Mouse (Mus musculus) embryonic facial prominence, embryonic 11.5 days (tissue): ENCODE measurements around the gene Slc25a43. TPM values are rescaled to one million over a fixed set of nuclear protein-coding genes. Genes with fewer than 3 reads are reported as not detected.

ENCODE experiments used
- ATAC-seq: fragments of 200-750 bp; cut with Nextera tagmentation; replicated peaks from 2 replicates; pipeline ENCODE4 v1.8.0; 2017; ENCODE audit warnings: low read depth; ENCODE audit not compliant: insufficient number of reproducible peaks, low FRiP score, low TSS enrichment
- DNase-seq: peaks from one replicate; pipeline ENCODE4 v3.0.0-alpha.2; 2015; ENCODE audit warnings: low spot score
- H3K27ac ChIP-seq: fragments of 300-500 bp; sonication (generic); replicated peaks from 2 replicates; pipeline ENCODE4 v1.5.1; 2014; ENCODE audit warnings: mild to moderate bottlenecking, low read depth, low read length, control low read depth
- H3K27me3 ChIP-seq: fragments of 300-500 bp; sonication (generic); 2 replicates; pipeline ENCODE4 v1.6.1; 2014; ENCODE audit warnings: mild to moderate bottlenecking, low read length, moderate library complexity, mixed read lengths; ENCODE audit not compliant: control insufficient read depth, insufficient read depth
- H3K36me3 ChIP-seq: fragments of 300-500 bp; sonication (generic); replicated peaks from 2 replicates; pipeline ENCODE4 v1.6.1; 2014; ENCODE audit warnings: low read depth, mild to moderate bottlenecking, low read length, moderate library complexity, mixed read lengths; ENCODE audit not compliant: control insufficient read depth, insufficient read depth
- H3K4me1 ChIP-seq: fragments of 300-500 bp; sonication (generic); 2 replicates; pipeline ENCODE4 v1.6.1; 2014; ENCODE audit warnings: low read length, mixed read lengths; ENCODE audit not compliant: control insufficient read depth, insufficient read depth
- H3K4me2 ChIP-seq: fragments of 300-500 bp; sonication (generic); 2 replicates; pipeline ENCODE4 v1.6.1; 2014; ENCODE audit warnings: low read depth, mild to moderate bottlenecking, control low read depth, low read length, moderate library complexity
- H3K4me3 ChIP-seq: fragments of 300-500 bp; sonication (generic); 2 replicates; pipeline ENCODE4 v1.5.1; 2014; ENCODE audit warnings: low read depth, low read length, control low read depth
- H3K9ac ChIP-seq: fragments of 300-500 bp; sonication (generic); replicated peaks from 2 replicates; pipeline ENCODE4 v1.6.1; 2014; ENCODE audit warnings: mild to moderate bottlenecking, control low read depth, low read length
- H3K9me3 ChIP-seq: fragments of 300-500 bp; sonication (generic); replicated peaks from 2 replicates; pipeline ENCODE4 v1.6.1; 2016; ENCODE audit warnings: mild to moderate bottlenecking, low read length, inconsistent platforms, mixed read lengths; ENCODE audit not compliant: control insufficient read depth
- WGBS: fragments of 180-500 bp; shearing (Covaris S2); extraction: QIAGEN DNeasy Blood & Tissue Kit; methylation state at CpG from one replicate; pipeline ENCODE4 v1.1.7; 2014; 5-methylcytosine and 5-hydroxymethylcytosine counted together
- polyA plus RNA-seq: library from polyadenylated mRNA; unstranded; fragments of >200 nt; fragmentation: Nextera tagmentation; extraction: Ambion mirVana; gene quantifications from 2 replicates; pipeline ENCODE4 v1.2.1, GENCODE M21; 2014

Gene Slc25a43
- polyA plus RNA-seq, 1 experiment from 2014 or later = 1.00 TPM

GRCm38 (mm10) chrX:36749281-36749785 is 5.9 kb downstream of the Slc25a43 start:
- H3K4me1 ChIP-seq = no peaks in the 10 kb centered on the region
- ATAC-seq (no peak), DNase-seq (no peak)
- no peaks in the 10 kb centered on the region for H3K36me3 ChIP-seq
- H3K4me3 ChIP-seq = no peak overlapping the region
- no peak overlapping the region for H3K4me2 ChIP-seq
- no peak overlapping the region for H3K27ac ChIP-seq
- no peaks in the 10 kb centered on the region for H3K27me3 ChIP-seq
- no peak overlapping the region for H3K9ac ChIP-seq
- 82% methylated on average over 6 of the region's 6 CpGs for WGBS
- no peaks in the 10 kb centered on the region for H3K9me3 ChIP-seq

GRCm38 (mm10) chrX:36750591-36750990 is 7.1 kb downstream of the Slc25a43 start:
- Histone ChIP-seq H3K27me3 (no peaks in the 10 kb centered on the region), H3K9ac (no peak overlapping the region), H3K4me3 (no peak overlapping the region), H3K4me1 (no peaks in the 10 kb centered on the region), H3K9me3 (no peaks in the 10 kb centered on the region), H3K36me3 (no peaks in the 10 kb centered on the region), H3K27ac (no peak overlapping the region), H3K4me2 (no peak overlapping the region)
- WGBS = 76% methylated on average over 1 of the region's 1 CpGs
- no peak for ATAC-seq
- DNase-seq = no peak

- WGBS = 83% methylated on average over 3 of the region's 3 CpGs
- Histone ChIP-seq H3K27me3 (no peaks in the 10 kb centered on the region), H3K4me2 (no peak overlapping the region), H3K4me3 (no peak overlapping the region), H3K9me3 (no peaks in the 10 kb centered on the region), H3K9ac (no peak overlapping the region), H3K4me1 (no peaks in the 10 kb centered on the region), H3K36me3 (no peaks in the 10 kb centered on the region), H3K27ac (no peak overlapping the region)
- no peak for ATAC-seq
- no peak for DNase-seq
Observed at GRCm38 (mm10) chrX:36752586-36752985, 9.1 kb downstream of the Slc25a43 start.

- no peak for DNase-seq
- no peak overlapping the region for H3K4me2 ChIP-seq
- 81% methylated on average over 7 of the region's 7 CpGs for WGBS
Observed at GRCm38 (mm10) chrX:36757796-36758472, 14.5 kb downstream of the Slc25a43 start.

GRCm38 (mm10) chrX:36758566-36758965 is 15.1 kb downstream of the Slc25a43 start:
- 68% methylated on average over 6 of the region's 6 CpGs for WGBS
- H3K4me2 ChIP-seq = no peak overlapping the region
- H3K4me3 ChIP-seq = no peak overlapping the region
- H3K27ac ChIP-seq = no peak overlapping the region
- no peaks in the 10 kb centered on the region for H3K9me3 ChIP-seq
- DNase-seq = no peak
- ATAC-seq = no peak
- H3K36me3 ChIP-seq = no peaks in the 10 kb centered on the region
- H3K27me3 ChIP-seq = no peaks in the 10 kb centered on the region
- no peaks in the 10 kb centered on the region for H3K4me1 ChIP-seq
- H3K9ac ChIP-seq = no peak overlapping the region

More at GRCm38 (mm10) chrX:36757796-36758472, 14.5 kb downstream of the Slc25a43 start:
- no peak overlapping the region for H3K4me3 ChIP-seq
- no peak for ATAC-seq
- no peaks in the 10 kb centered on the region for H3K4me1 ChIP-seq
- no peaks in the 10 kb centered on the region for H3K27me3 ChIP-seq
- H3K9me3 ChIP-seq = no peaks in the 10 kb centered on the region
- no peak overlapping the region for H3K9ac ChIP-seq
- no peaks in the 10 kb centered on the region for H3K36me3 ChIP-seq
- no peak overlapping the region for H3K27ac ChIP-seq

- H3K27me3 ChIP-seq = no peaks in the 10 kb centered on the region
- H3K36me3 ChIP-seq = no peaks in the 10 kb centered on the region
- WGBS = 48% methylated on average over 6 of the region's 6 CpGs
- no peak overlapping the region for H3K4me3 ChIP-seq
- H3K9ac ChIP-seq = no peak overlapping the region
- H3K4me1 ChIP-seq = no peaks in the 10 kb centered on the region
- ATAC-seq (no peak), DNase-seq (peak; percentile 72)
- no peak overlapping the region for H3K27ac ChIP-seq
- H3K4me2 ChIP-seq = no peak overlapping the region
- H3K9me3 ChIP-seq = no peaks in the 10 kb centered on the region
Observed at GRCm38 (mm10) chrX:36760946-36761635, 17.6 kb downstream of the Slc25a43 start.

- no peak for ATAC-seq
Observed at GRCm38 (mm10) chrX:36762289-36762688, 18.8 kb downstream of the Slc25a43 start.

GRCm38 (mm10) chrX:36762894-36763293 is 19.4 kb downstream of the Slc25a43 start:
- Histone ChIP-seq H3K27ac (no peak overlapping the region), H3K27me3 (no peaks in the 10 kb centered on the region), H3K36me3 (no peaks in the 10 kb centered on the region), H3K4me2 (no peak overlapping the region), H3K9ac (no peak overlapping the region), H3K9me3 (no peaks in the 10 kb centered on the region), H3K4me1 (no peaks in the 10 kb centered on the region), H3K4me3 (no peak overlapping the region)
- WGBS = 60% methylated on average over 4 of the region's 4 CpGs
- no peak for DNase-seq
- no peak for ATAC-seq

More at GRCm38 (mm10) chrX:36762289-36762688, 18.8 kb downstream of the Slc25a43 start:
- Histone ChIP-seq H3K9me3 (no peaks in the 10 kb centered on the region), H3K27me3 (no peaks in the 10 kb centered on the region), H3K9ac (no peak overlapping the region), H3K4me1 (no peaks in the 10 kb centered on the region), H3K36me3 (no peaks in the 10 kb centered on the region), H3K4me3 (no peak overlapping the region), H3K27ac (no peak overlapping the region), H3K4me2 (no peak overlapping the region)
- DNase-seq = no peak
- WGBS = 80% methylated on average over 5 of the region's 5 CpGs
